Mouse (Mus musculus) embryonic facial prominence, embryonic 12.5 days (tissue): ENCODE data around the gene Cul9. TPM values are rescaled to one million over a fixed set of nuclear protein-coding genes. Genes with fewer than 3 reads are reported as not detected.
"Not testable (repeated sequence)": the region's sequence is repeated elsewhere in the genome, so short reads cannot be mapped to it uniquely, and the experiment has no call there.

Source experiments
- ATAC-seq: fragments of 200-750 bp; cut with Nextera tagmentation; 2 replicates; pipeline ENCODE4 v1.8.0; 2017; ENCODE audit not compliant: insufficient number of reproducible peaks, insufficient read depth, low FRiP score, low TSS enrichment
- H3K27ac ChIP-seq: fragments of 300-500 bp; sonication (generic); 2 replicates; pipeline ENCODE4 v1.5.1; 2016; ENCODE audit warnings: mild to moderate bottlenecking
- H3K27me3 ChIP-seq: fragments of 300-500 bp; sonication (generic); 2 replicates; pipeline ENCODE4 v1.6.1; 2016; ENCODE audit warnings: mild to moderate bottlenecking, moderate library complexity
- H3K36me3 ChIP-seq: fragments of 300-500 bp; sonication (generic); 2 replicates; pipeline ENCODE4 v1.6.1; 2016; ENCODE audit warnings: mild to moderate bottlenecking
- H3K4me1 ChIP-seq: fragments of 300-500 bp; sonication (generic); 2 replicates; pipeline ENCODE4 v1.6.1; 2016
- H3K4me2 ChIP-seq: fragments of 300-500 bp; sonication (generic); replicated peaks from 2 replicates; pipeline ENCODE4 v1.6.1; 2016; ENCODE audit warnings: mild to moderate bottlenecking, moderate library complexity
- H3K4me3 ChIP-seq: fragments of 300-500 bp; sonication (generic); 2 replicates; pipeline ENCODE4 v1.5.1; 2016; ENCODE audit warnings: mild to moderate bottlenecking
- H3K9ac ChIP-seq: fragments of 300-500 bp; sonication (generic); 2 replicates; pipeline ENCODE4 v1.6.1; 2016; ENCODE audit warnings: mild to moderate bottlenecking, moderate library complexity
- H3K9me3 ChIP-seq: fragments of 300-500 bp; sonication (generic); 2 replicates; pipeline ENCODE4 v1.6.1; 2016; ENCODE audit warnings: mild to moderate bottlenecking, moderate library complexity
- WGBS: fragments of 180-500 bp; shearing (Covaris S2); methylation state at CpG from one replicate; pipeline ENCODE4 v1.1.7; 2016; 5-methylcytosine and 5-hydroxymethylcytosine counted together
- polyA plus RNA-seq: library from polyadenylated mRNA; unstranded; fragments of >200 nt; fragmentation: Nextera tagmentation; extraction: Ambion mirVana; gene quantifications from 2 replicates; pipeline ENCODE4 v1.2.1, GENCODE M21; 2016

Gene Cul9
- polyA plus RNA-seq, 1 experiment from 2014 or later = 13.4 TPM

GRCm38 (mm10) chr17:46574535-46574934 is 28.3 kb upstream of the Cul9 start:
- Histone ChIP-seq H3K36me3 (peaks cover 87% of the 10 kb centered on the region), H3K27ac (no peak overlapping the region), H3K4me3 (no peak overlapping the region), H3K4me1 (no peaks in the 10 kb centered on the region), H3K27me3 (no peaks in the 10 kb centered on the region), H3K9ac (no peak overlapping the region), H3K9me3 (no peaks in the 10 kb centered on the region), H3K4me2 (no peak overlapping the region)
- WGBS = 94% methylated on average over 7 of the region's 7 CpGs
- no peak for ATAC-seq

GRCm38 (mm10) chr17:46571005-46571404 is 24.8 kb upstream of the Cul9 start:
- no peaks in the 10 kb centered on the region for H3K9me3 ChIP-seq
- no peaks in the 10 kb centered on the region for H3K27me3 ChIP-seq
- H3K27ac ChIP-seq = no peak overlapping the region
- H3K4me3 ChIP-seq = no peak overlapping the region
- 89% methylated on average over 11 of the region's 11 CpGs for WGBS
- H3K9ac ChIP-seq = no peak overlapping the region
- no peaks in the 10 kb centered on the region for H3K4me1 ChIP-seq
- no peak overlapping the region for H3K4me2 ChIP-seq
- ATAC-seq = no peak
- peaks cover 93% of the 10 kb centered on the region for H3K36me3 ChIP-seq

- Histone ChIP-seq H3K27ac (no peak overlapping the region), H3K27me3 (no peaks in the 10 kb centered on the region), H3K4me1 (peaks cover 13% of the 10 kb centered on the region), H3K4me2 (no peak overlapping the region), H3K9ac (no peak overlapping the region), H3K36me3 (peaks cover 14% of the 10 kb centered on the region), H3K9me3 (no peaks in the 10 kb centered on the region), H3K4me3 (no peak overlapping the region)
- 93% methylated on average over 6 of the region's 6 CpGs for WGBS
- ATAC-seq = no peak
Measured at GRCm38 (mm10) chr17:46559146-46559545, 13.0 kb upstream of the Cul9 start.

GRCm38 (mm10) chr17:46558151-46558550 is 12.0 kb upstream of the Cul9 start:
- no peak overlapping the region for H3K4me3 ChIP-seq
- H3K4me1 ChIP-seq = peaks cover 23% of the 10 kb centered on the region
- no peak overlapping the region for H3K27ac ChIP-seq
- H3K4me2 ChIP-seq = no peak overlapping the region
- no peak for ATAC-seq
- H3K9me3 ChIP-seq = no peaks in the 10 kb centered on the region
- H3K9ac ChIP-seq = no peak overlapping the region
- WGBS = 83% methylated on average over 5 of the region's 5 CpGs
- no peaks in the 10 kb centered on the region for H3K27me3 ChIP-seq
- 0 out of 2 replicates have a peak, but pooled peaks cover 4% of the 10 kb centered on the region for H3K36me3 ChIP-seq

GRCm38 (mm10) chr17:46557321-46557720 is 11.1 kb upstream of the Cul9 start:
- ATAC-seq, H3K27me3 ChIP-seq, H3K4me3 ChIP-seq, H3K9me3 ChIP-seq, H3K9ac ChIP-seq, H3K36me3 ChIP-seq: not testable (repeated sequence)
- peaks cover 29% of the 10 kb centered on the region for H3K4me1 ChIP-seq
- H3K4me2 ChIP-seq = peak overlapping the region; percentile 78
- peak overlapping the region; percentile 95 for H3K27ac ChIP-seq

- Histone ChIP-seq H3K9me3 (no peaks in the 10 kb centered on the region), H3K9ac (peak overlapping the region; percentile 100), H3K4me2 (peak overlapping the region; percentile 78), H3K36me3 (peaks cover 11% of the 10 kb centered on the region), H3K4me3 (peak overlapping the region; percentile 94), H3K27ac (peak overlapping the region; percentile 95), H3K4me1 (peaks cover 33% of the 10 kb centered on the region), H3K27me3 (no peaks in the 10 kb centered on the region)
- ATAC-seq = no peak; the same call in 1 of the 2 replicates
- 0% methylated on average over 11 of the region's 11 CpGs for WGBS
Measured at GRCm38 (mm10) chr17:46556584-46556945, 10.4 kb upstream of the Cul9 start.

GRCm38 (mm10) chr17:46555673-46556583 is 9.7 kb upstream of the Cul9 start, which contains the start of gene Srf:
Srf (minus strand) TSS chr17:46556175.
- Histone ChIP-seq H3K4me3 (peak within 1 kb of the TSS; percentile 94), H3K9me3 (no peaks in the 10 kb centered on the region), H3K4me2 (peak within 1 kb of the TSS; percentile 78), H3K36me3 (peaks cover 17% of the 10 kb centered on the region), H3K27me3 (no peaks in the 10 kb centered on the region), H3K9ac (peak within 1 kb of the TSS; percentile 100), H3K27ac (peak within 1 kb of the TSS; percentile 95), H3K4me1 (peaks cover 33% of the 10 kb centered on the region)
- under 1% methylated on average over 79 of the region's 87 CpGs for WGBS
- peak; percentile 92 for ATAC-seq

- Histone ChIP-seq H3K36me3 (peaks cover 24% of the 10 kb centered on the region), H3K9me3 (no peaks in the 10 kb centered on the region), H3K4me1 (peaks cover 33% of the 10 kb centered on the region), H3K9ac (peak overlapping the region; percentile 100), H3K27ac (peak overlapping the region; percentile 95), H3K4me2 (peak overlapping the region; percentile 69), H3K4me3 (peak overlapping the region; percentile 94), H3K27me3 (no peaks in the 10 kb centered on the region)
- under 1% methylated on average over 74 of the region's 75 CpGs for WGBS
- ATAC-seq = no peak
Measured at GRCm38 (mm10) chr17:46554977-46555672, 8.9 kb upstream of the Cul9 start.

- WGBS = under 1% methylated on average over 11 of the region's 11 CpGs
- Histone ChIP-seq H3K9me3 (no peaks in the 10 kb centered on the region), H3K4me1 (peaks cover 33% of the 10 kb centered on the region), H3K9ac (peak overlapping the region; percentile 100), H3K36me3 (peaks cover 29% of the 10 kb centered on the region), H3K4me2 (peak overlapping the region; percentile 69), H3K4me3 (peak overlapping the region; percentile 94), H3K27ac (peak overlapping the region; percentile 95), H3K27me3 (no peaks in the 10 kb centered on the region)
- no peak for ATAC-seq
Measured at GRCm38 (mm10) chr17:46554646-46554976, 8.4 kb upstream of the Cul9 start.

- H3K27ac ChIP-seq = no peak overlapping the region
- peak overlapping the region; percentile 69 for H3K4me2 ChIP-seq
- peak overlapping the region; percentile 94 for H3K4me3 ChIP-seq
- no peaks in the 10 kb centered on the region for H3K9me3 ChIP-seq
- 0 out of 2 replicates have a peak overlapping the region, but pooled peaks have one; percentile 100 for H3K9ac ChIP-seq
- peaks cover 33% of the 10 kb centered on the region for H3K4me1 ChIP-seq
- ATAC-seq = no peak
- WGBS = 73% methylated on average over 3 of the region's 3 CpGs
- H3K36me3 ChIP-seq = peaks cover 34% of the 10 kb centered on the region
- H3K27me3 ChIP-seq = no peaks in the 10 kb centered on the region
Measured at GRCm38 (mm10) chr17:46553926-46554325, 7.7 kb upstream of the Cul9 start.

GRCm38 (mm10) chr17:46553469-46553868 is 7.3 kb upstream of the Cul9 start:
- Histone ChIP-seq H3K4me1 (peaks cover 34% of the 10 kb centered on the region), H3K4me2 (peak overlapping the region; percentile 69), H3K36me3 (peaks cover 39% of the 10 kb centered on the region), H3K27me3 (0 out of 2 replicates have a peak, but pooled peaks cover 2% of the 10 kb centered on the region), H3K9me3 (no peaks in the 10 kb centered on the region), H3K4me3 (peak overlapping the region; percentile 94), H3K9ac (peak overlapping the region; percentile 42; the same call in 1 of the 2 replicates), H3K27ac (peak overlapping the region; percentile 87)
- 37% methylated on average over 11 of the region's 11 CpGs for WGBS
- ATAC-seq = no peak
